Mouse (Mus musculus) heart, postnatal 4 days (tissue): ENCODE measurements around the gene Knop1. TPM values are rescaled to one million over a fixed set of nuclear protein-coding genes. Genes with fewer than 3 reads are reported as not detected.
A peak's percentile ranks its signal among the peaks of the same experiment; 100 is the strongest.

Experiments used
- DNase-seq: peaks from one replicate; pipeline ENCODE4 v3.0.0; 2021
- total RNA-seq, 2 experiments: library from RNA; stranded (reverse); gene quantifications; 2 replicates each; pipeline ENCODE4 v1.2.3; 2021

Knop1 gene
- total RNA-seq, 2 experiments from 2014 or later, result 22.8 to 30.5 TPM

DNA sequence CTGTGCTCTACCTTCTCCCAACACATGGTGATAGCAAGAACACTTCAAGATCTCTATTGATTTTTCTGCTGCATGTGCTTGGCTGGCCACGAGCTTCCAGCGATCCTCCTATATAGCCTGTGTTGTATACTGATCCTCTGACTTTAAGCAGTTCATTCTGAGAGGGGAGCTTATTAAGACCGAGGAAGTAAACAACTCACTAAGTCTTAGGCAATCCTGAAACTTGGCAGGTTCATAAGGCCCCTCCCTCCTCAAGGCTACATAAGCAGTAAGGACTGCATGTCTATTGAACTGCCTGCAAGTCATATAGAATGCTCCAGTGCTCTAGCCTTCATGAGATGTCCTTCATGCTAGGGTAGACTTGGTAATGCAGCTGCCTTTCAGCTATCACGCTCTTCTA lies 9.7 kb downstream of the Knop1 start:
- no peak for DNase-seq

DNA sequence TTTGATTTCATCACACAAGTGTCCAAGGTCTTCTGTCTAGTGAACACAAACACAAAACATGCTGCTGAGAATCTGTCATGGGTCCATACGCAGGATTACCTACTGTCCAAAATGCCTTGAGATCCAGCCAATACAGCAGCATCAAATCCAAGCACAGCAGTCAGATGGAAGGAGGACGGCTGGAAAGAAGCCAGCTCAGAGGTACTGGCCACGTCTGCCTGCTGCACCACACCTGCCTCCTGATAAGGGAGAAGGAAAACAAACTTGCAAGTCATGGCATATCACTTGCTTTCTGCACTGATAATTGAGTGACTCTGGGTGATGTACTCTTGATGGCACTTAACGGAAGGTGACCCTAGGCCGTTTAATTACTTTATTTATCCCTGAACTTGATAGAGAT lies 10.9 kb downstream of the Knop1 start:
- no peak for DNase-seq

DNA sequence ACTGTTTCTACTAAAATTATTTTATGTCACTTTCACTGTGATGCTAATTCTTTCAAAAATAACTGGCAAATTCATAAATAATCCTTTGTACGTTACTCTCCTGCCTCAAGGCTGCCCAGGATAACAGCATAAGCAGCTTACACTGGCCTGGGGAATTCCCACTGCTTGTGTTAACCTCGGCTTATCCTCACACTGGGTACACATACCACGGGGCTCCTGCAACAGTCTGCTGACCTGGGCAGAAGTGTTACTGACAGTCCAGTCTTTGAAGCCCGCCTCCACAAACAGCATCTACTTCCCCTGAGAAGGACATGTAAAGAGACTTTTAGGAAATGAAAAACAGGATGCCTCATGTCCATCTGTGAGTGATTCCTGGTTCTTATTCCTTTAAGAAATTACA lies 13.1 kb downstream of the Knop1 start:
- no peak for DNase-seq

DNA sequence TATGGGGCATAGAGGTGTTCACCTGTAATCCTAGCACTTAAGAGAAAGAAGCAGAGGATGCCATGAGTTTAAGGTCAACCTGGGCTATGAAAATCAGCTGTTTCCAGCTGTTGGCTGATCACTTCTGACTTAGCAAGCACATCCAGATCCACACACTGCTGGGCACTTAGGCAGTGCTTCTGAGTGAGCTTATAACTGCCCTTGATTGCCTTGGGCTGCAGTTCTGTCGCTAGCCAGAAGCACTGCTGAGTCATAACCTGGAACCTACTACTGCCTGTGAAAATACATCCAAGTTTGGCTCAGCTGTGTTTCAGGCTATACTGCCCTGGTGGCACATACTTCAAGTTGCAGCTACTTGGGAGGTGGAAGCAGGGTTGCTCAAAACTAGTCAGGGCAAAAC lies 14.3 kb downstream of the Knop1 start:
- DNase-seq, result peak; percentile 24

DNA sequence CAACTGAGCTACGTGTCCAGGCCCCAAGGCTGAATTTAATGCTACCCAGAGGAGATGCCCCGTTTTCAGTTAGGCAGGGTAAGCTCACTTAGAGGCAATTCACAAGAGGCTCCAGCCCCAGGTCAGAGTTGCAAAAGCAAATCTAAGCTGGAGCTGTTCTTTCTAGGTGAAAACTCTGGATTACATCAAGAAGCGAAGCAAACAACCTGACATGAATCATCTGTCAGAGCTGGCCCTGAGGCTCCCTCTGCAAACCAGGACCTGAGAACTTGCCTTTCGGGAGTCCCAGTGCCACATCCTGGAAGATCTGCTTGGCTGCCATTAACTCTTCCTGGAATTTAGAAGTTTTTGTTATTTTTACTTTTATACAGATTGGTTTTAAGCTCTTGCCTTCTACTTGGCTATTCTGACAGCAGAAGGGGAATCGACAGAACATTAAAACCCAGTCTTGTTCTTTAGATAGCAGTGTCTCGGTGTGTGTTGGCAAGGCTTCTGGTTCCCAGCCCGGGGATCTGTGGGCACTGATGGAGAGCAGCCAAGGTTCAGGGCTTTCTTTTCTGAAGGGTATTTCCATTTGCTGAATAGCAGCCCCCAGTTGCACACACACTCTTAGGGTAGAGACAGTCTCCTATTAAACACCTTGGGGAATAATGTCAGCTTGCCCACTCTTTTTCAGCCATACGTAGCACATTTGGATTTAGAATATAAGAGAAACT lies 14.9 kb downstream of the Knop1 start:
- peak; percentile 40 for DNase-seq

DNA sequence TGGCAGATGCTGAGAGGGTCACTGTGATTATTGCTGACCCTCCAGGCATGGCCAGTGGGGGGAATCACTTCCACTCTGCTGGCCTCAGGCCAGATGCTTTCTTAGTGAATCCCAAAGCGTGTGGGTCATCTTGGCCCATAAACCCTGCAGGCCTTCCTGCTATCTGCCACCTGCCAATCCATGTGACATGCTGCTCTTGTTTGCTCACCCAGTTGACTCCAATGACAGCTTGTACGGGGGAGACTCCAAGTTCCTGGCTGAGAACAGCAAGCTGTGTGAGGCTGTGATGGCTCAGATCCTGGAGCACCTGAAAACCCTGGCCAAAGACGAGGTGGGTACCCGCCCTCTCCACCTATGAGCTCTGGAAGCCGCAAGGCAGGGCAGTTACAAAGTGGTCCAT lies 18.2 kb downstream of the Knop1 start:
- DNase-seq, result no peak

DNA sequence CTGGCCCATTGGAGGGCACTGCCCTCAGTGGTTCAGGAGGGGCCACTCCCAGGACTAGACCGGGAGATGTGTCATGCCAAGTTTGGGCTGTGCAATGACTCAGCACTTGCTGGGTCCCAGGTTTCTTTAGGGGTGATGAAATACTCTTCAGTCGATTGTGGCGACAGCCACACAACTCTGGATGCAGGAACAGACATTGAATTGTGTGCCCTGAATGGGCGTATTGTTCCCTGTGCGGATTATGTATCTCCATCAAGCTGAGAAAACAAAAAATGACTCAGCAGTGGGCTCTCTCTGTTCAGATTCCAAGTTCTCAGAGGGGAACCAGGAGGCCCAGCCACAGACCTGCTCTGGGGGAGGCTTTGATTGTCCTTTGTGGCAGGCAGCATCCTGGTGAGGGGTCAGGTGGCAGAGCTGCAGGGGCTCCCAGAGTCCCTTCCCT lies 28.1 kb downstream of the Knop1 start:
- no peak for DNase-seq

DNA sequence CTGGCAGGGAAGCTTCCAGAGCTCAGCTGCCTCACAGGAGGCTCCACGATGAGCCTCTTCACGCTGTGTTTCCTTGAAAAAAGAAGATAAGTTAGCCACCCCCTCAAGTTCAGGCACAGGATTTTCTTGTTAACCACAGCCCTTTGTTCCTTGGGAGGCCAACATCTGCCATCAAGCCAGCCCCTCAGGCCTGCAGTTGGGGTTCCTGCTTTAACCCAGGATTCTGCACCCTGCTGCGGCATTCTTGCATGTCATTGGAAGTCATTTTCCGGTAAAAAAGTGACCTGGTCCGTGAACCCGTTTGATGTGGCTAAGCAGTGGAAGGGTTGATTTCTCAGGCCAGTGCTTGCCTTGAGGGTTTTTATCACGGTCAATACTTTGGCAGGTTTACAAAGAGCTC lies 31.6 kb downstream of the Knop1 start:
- no peak for DNase-seq

DNA sequence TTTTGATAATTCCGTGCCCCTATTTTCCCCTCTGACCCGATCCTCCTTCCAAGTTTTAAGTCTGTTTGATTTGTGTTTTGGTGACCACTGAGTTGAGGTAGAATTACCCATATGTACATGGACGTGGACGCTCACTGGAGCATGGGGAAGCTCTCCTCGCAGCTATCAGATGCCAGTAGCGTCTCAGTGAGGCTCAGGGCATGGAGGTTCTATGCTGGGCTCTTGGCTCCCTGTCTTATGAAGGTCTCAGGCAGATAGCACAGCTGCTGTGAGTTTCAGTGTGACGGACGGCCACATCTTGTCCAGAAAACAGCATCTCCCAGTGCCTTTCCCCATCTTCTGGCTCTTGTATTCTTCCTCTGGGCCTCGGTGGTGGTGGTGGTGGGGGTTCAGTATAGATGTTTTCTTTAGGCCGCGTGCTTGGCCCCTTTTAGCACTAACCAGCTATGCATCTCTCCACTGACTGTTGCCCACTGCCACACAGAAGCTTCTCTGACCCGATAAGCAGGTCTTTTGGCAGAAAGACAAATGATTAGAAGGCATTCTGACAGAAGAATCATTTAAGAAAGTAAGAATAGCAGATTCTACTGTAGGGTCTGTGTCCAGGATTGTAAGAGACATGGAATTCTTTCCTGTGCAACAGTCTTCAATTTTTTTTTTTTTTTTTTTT lies 34.0 kb downstream of the Knop1 start:
- DNase-seq, result no peak

DNA sequence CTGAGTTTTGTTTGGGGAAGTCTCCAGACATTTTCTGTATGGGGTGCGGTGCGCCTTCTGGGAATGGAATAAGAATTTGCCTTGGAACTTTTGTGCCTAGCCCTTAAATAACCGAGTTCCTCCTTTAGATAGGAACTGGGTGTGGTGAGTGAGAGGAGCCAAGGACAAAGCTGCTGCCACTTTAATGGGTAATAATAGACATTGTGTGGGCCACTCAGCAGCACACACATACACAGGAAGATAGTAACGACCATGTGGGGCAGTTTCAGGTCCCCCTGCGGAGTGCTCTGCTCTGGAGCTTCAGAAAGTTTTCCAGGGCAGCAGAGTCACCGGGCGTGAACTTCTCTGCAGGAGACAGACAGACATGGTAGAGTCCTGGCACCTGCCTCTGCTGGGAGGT lies 34.7 kb downstream of the Knop1 start:
- peak; percentile 31 for DNase-seq

DNA sequence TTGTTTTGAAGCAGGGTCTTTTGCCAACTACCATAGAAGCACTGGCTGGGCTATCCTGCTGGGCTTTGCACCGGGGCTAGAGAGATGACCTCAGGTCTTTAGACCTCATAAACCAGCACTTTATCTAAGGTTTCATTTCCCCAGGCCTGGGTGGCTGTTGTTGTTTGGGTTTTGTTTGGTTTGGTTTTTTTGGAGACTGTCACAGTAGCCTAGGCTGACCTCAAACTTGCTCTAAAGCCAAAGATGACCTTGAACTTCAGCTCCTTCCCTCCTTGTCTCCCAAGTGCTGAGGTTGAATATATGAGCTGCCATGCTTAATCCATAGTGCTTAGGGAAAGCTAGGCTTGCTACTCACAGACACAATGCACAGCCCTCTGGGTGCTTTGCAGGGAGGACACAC lies 36.4 kb downstream of the Knop1 start:
- DNase-seq, result no peak

DNA sequence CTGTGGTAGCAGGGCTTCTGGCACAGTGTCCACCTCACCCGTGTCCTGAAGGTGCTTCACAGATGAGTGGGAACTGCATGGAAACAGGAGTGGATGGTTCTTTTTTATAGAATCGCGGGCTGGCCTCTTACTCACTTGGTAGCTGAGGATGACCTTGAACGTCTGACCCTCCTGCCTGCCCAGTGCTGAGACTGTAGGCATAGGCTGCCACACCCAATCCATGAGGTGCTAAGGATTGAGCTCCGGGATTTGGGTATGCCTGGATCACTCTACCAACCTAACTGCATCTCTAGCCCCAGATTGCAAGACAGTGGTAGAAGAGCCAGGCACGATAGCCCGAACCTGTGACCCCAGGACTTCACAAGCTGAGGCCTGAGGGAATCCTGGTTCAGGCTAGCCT lies 38.3 kb downstream of the Knop1 start:
- DNase-seq, result no peak

DNA sequence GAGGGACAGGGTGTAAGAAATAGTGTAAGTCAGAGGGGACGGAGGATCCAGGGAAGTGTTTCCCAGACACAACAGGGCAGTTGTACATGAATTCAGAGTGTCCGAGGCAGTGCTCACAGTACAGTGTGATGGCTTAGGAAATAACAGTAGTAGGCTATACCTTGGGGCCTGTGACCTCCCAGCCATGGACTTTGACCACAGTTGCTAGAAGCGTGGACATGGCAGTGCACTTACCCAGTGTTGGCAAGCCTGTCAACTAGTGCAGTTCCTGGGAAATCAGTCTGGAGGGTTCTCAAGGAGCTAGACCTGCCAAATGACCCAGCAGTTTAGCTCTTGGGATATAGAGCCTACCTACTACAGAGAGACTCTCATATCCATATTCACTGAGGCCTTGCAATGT lies 39.8 kb downstream of the Knop1 start:
- DNase-seq, result no peak

DNA sequence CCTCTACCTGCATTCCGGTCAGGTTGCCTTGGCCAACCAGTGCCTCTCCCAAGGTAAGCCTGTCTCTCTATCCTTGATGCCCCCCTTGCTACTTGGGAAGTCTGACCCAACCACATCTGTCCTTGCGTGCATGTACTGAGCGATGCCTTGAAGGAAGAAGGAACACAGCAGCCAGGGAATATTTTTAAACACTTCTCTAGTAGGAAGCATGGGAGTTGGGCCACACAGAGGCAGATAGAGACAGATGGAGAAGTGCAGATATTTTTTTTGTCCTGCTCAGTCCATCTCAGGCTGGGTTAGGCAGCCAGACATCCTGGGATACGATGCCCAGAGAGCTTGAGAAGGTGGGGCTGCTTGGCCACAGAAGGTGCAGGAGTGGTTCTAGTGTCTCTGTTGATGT lies 42.5 kb downstream of the Knop1 start:
- DNase-seq, result no peak

DNA sequence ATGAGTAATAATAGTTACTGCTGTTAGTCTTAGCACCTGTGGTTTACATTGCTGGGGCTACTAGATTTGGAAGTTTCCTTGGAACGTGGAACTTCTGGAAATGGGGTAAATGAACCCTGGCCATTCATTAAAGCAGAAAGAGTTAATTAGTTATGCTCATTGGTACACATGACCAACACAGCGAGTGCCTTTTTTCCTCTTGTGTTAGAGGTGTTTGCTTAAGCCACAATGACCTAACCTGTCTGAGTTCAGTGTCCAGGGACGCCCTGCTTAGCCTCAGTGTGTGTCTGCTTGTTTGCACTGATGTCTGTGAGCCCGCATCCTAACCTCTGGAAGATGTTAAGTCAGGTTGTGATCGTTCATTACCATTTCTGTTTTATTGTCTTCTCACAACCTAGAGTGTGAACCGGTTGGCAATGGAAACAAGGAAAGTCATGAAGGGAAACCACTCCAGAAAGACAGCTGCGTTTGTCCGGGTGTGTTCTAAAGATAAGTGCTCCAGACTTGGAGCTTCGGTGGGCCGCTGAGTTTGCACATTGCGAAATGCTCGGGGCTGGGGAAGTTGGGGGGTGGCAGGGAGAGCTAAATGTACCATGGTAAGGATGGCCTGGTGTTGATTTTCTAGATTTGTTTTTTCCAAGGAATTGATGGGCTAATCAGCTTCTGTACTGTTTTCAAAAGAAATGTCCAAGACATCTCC lies 44.5 kb downstream of the Knop1 start:
- no peak for DNase-seq

DNA sequence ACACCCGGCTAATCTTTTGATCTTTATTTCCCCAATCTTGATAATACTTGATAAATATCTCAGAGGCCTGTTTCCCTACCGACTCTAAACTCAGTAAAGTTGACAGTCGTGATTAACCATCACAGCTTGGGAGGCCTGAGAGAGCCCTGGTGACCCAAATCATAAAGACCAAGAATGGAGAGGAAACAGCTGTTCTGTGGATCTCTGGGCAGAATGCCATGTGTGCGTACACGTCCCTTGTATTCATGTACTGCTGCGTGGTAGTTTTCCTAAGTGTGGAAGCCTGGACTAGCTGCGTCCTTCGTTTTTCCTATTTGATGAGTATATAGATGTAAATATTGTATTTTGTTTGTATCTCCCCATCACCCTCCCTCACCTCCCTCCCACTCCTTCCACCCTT lies 48.2 kb downstream of the Knop1 start:
- DNase-seq, result peak; percentile 66

DNA sequence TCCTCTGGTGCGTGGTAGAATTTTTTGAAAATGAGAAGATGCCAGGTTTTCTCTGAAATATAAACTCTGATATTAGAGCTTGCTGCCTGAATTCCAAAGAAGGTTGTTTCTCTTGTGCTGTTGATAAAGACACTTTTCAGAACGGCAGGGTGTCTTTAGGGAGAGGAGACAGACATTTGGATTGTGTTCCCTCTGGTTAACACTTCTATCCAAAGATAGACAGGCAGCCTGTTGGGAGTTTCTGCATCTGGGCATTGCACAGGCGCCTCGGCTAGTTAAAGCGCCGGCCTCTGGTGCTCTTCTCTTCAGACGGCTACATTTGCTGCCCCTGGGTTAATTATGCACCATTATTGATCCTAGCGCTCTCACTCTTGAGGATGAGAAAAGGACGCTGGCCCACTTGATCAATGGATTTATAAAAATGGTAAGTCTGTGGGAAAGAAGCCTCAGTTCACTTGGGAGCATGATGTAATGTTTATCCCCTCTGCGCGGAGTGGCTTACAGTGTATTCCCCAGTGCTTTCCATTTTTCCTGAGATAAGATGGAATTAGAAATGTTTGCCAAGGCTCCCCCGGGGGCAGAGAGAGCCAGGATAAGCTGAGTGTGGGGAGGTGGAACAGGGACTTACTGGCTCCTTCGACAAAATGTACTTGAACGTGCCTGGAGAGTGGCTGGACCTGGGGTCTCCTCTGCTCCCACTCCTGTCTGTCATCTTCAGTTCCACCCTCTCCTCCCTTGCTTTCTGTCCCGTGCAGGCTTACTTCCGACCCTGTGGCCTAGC lies 49.2 kb downstream of the Knop1 start:
- peak; percentile 43 for DNase-seq

DNA sequence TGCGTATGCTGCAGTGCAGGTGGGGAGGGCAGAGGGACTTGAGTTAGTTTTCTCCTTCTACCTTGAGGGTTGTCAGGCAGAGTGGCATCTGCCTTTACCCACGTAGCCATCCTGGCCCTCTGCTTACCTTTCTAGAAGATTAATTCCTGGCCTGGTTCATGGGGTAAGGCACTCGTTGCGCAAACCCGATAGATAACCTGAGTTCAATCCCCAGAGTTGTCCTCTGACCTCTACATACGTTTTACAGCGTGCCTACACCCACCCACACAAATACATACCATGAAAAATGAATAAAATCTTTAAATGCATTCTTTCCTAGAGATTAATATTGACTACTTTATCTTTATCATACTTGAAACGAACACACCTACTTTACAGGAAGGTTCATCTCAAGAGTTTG lies 52.6 kb downstream of the Knop1 start:
- no peak for DNase-seq

DNA sequence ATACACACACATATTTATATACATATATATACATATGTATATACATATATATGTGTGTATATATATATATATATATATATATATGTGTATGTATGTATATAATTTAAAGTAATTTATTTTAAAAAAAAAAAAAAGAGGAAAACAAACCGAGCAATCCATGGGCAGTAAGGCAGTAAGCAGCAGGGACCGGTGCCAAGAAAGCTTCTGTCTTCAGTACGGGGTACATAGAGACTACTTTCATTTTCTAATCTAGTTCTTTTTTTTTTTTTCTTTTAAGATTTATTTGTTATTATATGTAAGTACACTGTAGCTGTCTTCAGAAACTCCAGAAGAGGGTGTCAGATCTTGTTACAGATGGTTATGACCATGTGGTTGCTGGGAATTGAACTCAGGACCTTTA lies 54.3 kb downstream of the Knop1 start:
- DNase-seq, result peak; percentile 35

DNA sequence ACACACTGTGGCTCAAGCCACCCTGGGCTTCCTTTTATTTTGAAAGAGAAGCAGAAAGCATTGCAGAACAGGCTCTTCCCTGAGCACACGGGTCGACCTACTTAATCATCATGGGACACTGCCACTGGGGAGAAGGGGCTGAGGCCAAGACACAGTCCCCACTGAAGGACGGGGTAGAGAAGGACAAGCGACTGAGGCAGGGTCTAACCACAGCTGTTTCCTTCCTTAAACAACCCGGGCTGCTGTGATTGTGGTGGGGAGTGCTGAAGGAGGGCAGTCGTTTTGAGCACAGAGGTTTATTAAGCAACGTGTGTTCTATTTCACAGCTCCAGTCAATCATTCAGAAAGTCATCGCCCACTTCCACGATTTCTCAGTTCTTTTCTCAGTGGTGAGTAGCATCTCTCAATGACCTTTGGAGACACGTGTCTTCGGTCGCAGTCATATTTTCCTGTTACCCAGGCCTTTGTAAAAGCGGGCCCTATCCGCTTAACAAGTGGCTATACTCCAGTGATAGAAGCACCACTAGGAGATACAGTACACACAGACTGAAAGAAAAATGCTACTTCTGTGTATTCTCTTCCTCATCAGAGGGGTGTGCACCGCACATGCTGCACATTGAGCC lies 55.8 kb downstream of the Knop1 start:
- DNase-seq, result no peak

DNA sequence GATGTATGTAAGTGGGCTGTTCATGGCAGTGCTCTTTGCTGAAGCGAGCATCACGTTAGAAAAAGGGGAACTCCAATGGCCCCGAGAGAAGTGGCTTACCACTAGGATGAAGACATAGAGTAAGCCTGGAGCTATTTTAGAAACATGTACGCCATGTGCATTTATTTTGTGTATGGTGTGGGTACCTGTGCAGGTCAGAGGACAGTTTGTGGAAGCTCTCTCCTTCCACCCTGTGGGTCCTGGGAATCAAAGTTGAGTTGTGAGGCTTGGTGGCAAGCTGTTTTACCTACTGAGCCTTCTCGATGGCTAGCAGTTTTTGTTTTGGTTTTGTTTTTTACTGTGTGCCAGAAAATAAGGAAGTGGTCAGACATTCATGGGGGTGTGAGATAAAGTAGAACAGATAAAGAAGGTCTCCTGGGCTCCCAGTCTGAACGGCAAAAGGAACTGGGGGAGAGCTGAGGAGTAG lies 57.9 kb downstream of the Knop1 start:
- no peak for DNase-seq

DNA sequence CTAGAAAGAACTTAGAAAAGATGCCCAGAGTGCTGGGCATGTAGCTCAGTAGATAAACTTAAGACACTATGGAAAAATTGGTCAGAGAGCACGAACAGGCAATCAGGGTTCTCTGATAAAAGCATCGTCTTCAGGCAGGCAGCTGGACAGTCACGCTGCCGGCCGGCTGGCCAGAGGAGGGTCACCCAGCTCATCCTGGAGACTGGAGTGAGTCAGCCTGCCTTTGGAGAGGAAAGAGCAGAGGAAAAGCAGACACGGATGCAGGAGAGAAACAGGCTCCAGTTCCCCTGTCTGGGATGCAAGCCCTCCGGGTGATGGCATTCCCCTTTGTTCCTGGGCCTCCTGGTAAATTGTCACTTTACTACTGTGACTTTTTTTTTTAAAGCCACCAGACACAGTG lies 58.5 kb downstream of the Knop1 start:
- DNase-seq, result peak; percentile 30
